Mouse (Mus musculus) gastrocnemius, postnatal 36 days (tissue): ENCODE measurements at regions not wholly inside any gene's neighbourhood (a gene's known extent, or its start where the extent isn't known, plus 50 kb on each side); places are given as distances from the start of the nearest gene placed in this dataset.

ENCODE experiments used
- DNase-seq, 2 experiments: peaks; one replicate each; pipeline ENCODE4 v3.0.0; 2022
- intact Hi-C: fragments of 180-260 bp; cut with DNase I; formaldehyde crosslinking; loops from one replicate; pipeline ENCODE4 v1.15.1; 2025

- intact Hi-C loops = no loop called here
- no peak for DNase-seq
Measured at GRCm38 (mm10) chr4:131520636-131521306, 317.3 kb downstream of the Ptpru start.

GRCm38 (mm10) chr4:131521307-131521651 is 316.8 kb downstream of the Ptpru start:
- intact Hi-C loops = no loop called here
- DNase-seq = no peak

- intact Hi-C loops = no loop called here
- DNase-seq = no peak
Measured at GRCm38 (mm10) chr4:131525236-131525635, 312.9 kb downstream of the Ptpru start.

GRCm38 (mm10) chr4:131530491-131530890 is 307.6 kb downstream of the Ptpru start:
- DNase-seq = no peak
- intact Hi-C loops = no loop called here

- DNase-seq = no peak
- intact Hi-C loops = no loop called here
Measured at GRCm38 (mm10) chr4:131531003-131531402, 307.1 kb downstream of the Ptpru start.

GRCm38 (mm10) chr4:131534831-131535230 is 303.3 kb downstream of the Ptpru start:
- intact Hi-C loops = no loop called here
- DNase-seq = no peak

GRCm38 (mm10) chr4:131538237-131538636 is 299.9 kb downstream of the Ptpru start:
- DNase-seq = no peak
- intact Hi-C loops = no loop called here

- intact Hi-C loops = no loop called here
- DNase-seq = no peak
Measured at GRCm38 (mm10) chr4:131546422-131547200, 291.5 kb downstream of the Ptpru start.

- intact Hi-C loops = no loop called here
- no peak for DNase-seq
Measured at GRCm38 (mm10) chr4:131549581-131549980, 288.5 kb downstream of the Ptpru start.

GRCm38 (mm10) chr4:131558513-131558912 is 279.6 kb downstream of the Ptpru start:
- intact Hi-C loops = no loop called here
- DNase-seq = no peak

GRCm38 (mm10) chr4:131563851-131564250 is 274.2 kb downstream of the Ptpru start:
- intact Hi-C loops = no loop called here
- DNase-seq = no peak

- DNase-seq = no peak
- intact Hi-C loops = no loop called here
Measured at GRCm38 (mm10) chr4:131565203-131565602, 272.9 kb downstream of the Ptpru start.

GRCm38 (mm10) chr4:131567241-131567640 is 270.8 kb downstream of the Ptpru start:
- intact Hi-C loops = no loop called here

GRCm38 (mm10) chr4:131569156-131569555 is 268.9 kb downstream of the Ptpru start:
- intact Hi-C loops = no loop called here
- DNase-seq = no peak

More at GRCm38 (mm10) chr4:131567241-131567640, 270.8 kb downstream of the Ptpru start:
- no peak for DNase-seq

- DNase-seq = no peak
- intact Hi-C loops = no loop called here
Measured at GRCm38 (mm10) chr4:131577571-131577970, 260.5 kb downstream of the Ptpru start.

- intact Hi-C loops = no loop called here
- no peak for DNase-seq
Measured at GRCm38 (mm10) chr4:131585946-131586345, 252.1 kb downstream of the Ptpru start.

- DNase-seq = no peak
- intact Hi-C loops = no loop called here
Measured at GRCm38 (mm10) chr4:131587536-131587935, 250.6 kb downstream of the Ptpru start.

- DNase-seq = no peak
- intact Hi-C loops = no loop called here
Measured at GRCm38 (mm10) chr4:131590136-131590535, 248.0 kb downstream of the Ptpru start.

GRCm38 (mm10) chr4:131591456-131591855 is 246.6 kb downstream of the Ptpru start:
- DNase-seq = no peak
- intact Hi-C loops = no loop called here

- no peak for DNase-seq
- intact Hi-C loops = no loop called here
Measured at GRCm38 (mm10) chr4:131597996-131598395, 240.1 kb downstream of the Ptpru start.

- no peak for DNase-seq
- intact Hi-C loops = no loop called here
Measured at GRCm38 (mm10) chr4:131614434-131614833, 223.7 kb downstream of the Ptpru start.

GRCm38 (mm10) chr4:131615587-131615986 is 222.5 kb downstream of the Ptpru start:
- no peak for DNase-seq
- intact Hi-C loops = no loop called here
